Mouse (Mus musculus) 416B (cell line): ENCODE measurements around the gene Lrrc56.

Experiments used
- DNase-seq: peaks from one replicate; pipeline ENCODE4 v3.0.0; 2011; ENCODE audit warnings: low read depth

Lrrc56 gene

GRCm38 (mm10) chr7:141192776-141193347 lies 1.1 kb upstream of the Lrrc56 start:
- peak; percentile 28 for DNase-seq

DNA sequence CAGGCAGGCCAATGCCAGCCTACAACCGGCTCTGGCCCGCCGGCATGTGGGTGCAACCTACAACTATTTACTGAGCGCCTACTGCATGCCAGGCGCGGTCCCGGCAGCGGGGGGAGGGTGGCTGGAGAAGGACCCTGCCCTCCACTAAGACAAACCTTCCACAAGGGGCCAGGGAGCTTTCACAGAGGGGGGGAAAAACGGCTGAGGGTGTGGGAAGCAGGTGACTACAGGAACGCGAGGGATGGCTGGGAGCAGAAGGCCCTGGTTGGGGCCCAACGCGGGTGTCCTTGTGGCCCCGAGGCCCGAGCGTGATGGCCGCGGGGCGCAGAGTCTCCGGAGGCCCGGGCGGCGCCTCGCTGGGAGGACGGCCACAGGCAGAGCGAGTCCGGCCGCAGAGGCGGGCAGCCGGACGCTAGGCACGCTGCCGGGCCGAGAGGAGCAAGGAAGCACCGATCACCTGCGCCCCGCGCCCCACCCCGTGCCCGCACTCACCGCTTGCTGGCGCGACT lies 555 bp upstream of the Lrrc56 start:
- peak; percentile 36 for DNase-seq

GRCm38 (mm10) chr7:141194409-141194808 lies 452 bp downstream of the Lrrc56 start:
- DNase-seq, result no peak

- peak; percentile 88 for DNase-seq
Measured at GRCm38 (mm10) chr7:141194830-141195229, 873 bp downstream of the Lrrc56 start.

DNA sequence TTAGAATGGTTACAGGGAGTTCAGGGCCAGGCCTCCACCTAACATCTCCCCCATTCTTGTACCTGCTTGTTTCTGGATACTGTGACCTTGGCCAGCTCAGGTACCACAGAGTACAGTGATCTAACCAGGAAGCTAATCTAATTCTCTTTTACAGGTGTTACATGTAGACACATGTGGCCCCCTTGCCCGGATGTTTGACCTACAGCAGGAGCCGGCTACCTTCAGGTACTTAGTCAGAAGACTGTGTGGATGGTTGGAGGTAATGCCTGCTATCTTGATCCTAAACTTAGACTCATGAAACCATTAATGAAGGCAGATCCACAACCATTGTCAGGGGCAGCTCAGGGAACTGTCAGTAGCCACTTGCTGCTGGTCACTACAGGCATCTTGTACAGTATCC lies 1.8 kb downstream of the Lrrc56 start:
- no peak for DNase-seq

- no peak for DNase-seq
Measured at GRCm38 (mm10) chr7:141196619-141197282, 2.8 kb downstream of the Lrrc56 start.

- no peak for DNase-seq
Measured at GRCm38 (mm10) chr7:141198121-141198520, 4.2 kb downstream of the Lrrc56 start.

DNA sequence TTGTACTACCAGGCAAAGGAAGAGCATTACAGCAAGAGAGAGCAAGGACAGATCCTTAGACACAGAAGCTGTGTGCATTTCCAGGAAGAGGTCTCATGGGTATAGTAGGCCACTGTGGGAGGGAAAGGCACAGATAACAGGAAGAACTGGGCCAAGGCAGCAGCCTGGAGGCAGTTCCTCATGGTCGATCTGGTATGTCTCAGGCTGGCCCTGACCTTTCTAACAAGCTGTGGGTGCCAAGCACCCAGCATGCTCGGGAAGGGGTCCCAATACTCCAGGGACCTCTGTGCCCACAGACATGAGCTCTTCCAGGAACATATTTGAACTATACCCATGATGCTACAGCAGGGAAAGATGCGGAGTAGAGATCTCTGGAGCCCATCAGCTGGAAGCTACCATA lies 10.6 kb downstream of the Lrrc56 start:
- DNase-seq, result no peak

DNA sequence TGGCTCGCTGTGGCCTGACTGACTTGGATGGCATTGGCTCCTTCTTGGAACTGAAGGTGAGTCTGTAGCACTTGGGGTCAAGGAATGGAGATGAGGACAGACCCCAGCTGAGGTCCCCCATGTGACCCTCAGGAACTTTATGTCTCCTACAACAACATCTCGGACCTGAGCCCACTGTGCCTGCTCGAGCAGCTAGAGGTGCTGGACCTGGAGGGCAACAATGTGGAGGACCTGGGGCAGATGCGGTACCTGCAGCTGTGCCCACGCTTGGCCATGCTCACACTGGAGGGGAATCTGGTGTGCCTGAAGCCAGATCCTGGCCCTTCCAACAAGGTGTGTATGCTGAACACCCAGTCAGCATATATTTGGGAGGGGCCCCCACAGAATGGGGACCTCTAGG lies 11.5 kb downstream of the Lrrc56 start:
- DNase-seq, result no peak

DNA sequence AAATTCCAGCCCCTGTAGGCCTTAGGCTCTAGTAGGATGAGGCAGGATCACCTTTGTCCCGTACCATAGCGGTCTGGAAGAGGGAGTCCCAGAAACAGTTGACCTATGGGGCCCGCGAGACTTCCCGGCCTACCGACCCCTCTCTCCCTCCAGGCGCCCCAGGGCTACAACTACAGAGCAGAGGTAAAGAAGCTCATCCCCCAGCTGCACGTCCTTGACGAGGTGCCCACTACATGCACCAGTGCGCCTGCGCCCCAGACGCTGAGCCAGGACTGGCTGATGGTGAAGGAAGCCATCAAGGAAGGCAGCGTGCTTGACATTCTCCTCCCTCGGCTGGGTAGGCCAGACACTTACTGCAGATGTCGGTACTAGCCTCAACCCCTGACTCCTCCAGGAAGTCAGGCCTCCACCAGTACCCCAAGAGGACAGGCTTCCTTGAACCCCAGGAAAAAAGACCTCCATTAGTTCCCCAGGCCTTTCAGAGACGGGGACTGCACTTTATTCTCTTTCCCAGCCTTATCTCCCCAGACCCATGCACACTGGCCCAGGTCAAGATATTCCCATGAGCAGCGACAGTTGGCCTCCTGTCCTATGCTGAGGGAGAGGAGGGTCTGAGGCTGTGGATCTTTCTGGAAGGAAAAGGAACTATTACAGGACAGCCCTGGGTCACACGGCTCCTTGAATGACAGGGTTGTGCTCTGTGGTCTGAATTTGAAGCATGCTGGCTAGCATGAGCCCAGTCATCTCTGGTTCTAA lies 12.4 kb downstream of the Lrrc56 start:
- DNase-seq, result no peak

- DNase-seq, result no peak
Measured at GRCm38 (mm10) chr7:141209526-141209925, 15.6 kb downstream of the Lrrc56 start.

DNA sequence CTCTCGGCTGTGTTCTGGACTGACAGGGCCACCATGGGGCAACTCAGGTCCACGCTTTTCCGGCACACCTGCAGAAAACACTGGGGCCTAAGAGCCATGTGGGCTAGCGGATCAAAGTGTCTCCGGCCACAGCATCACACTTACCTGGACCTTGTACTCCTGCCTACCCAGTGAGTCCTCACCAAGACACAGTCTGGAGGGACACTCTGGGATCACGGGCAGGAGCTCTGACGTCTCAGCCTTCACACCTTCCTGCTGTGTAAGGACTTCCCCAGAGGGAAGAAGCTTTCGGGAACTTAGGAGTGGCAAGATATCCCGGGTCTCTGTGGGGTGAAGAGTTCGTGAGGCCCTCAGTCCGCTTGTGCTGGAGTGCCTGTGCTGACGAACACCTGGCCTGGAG lies 16.2 kb downstream of the Lrrc56 start:
- no peak for DNase-seq

- DNase-seq, result no peak
Measured at GRCm38 (mm10) chr7:141210606-141211131, 16.7 kb downstream of the Lrrc56 start.

DNA sequence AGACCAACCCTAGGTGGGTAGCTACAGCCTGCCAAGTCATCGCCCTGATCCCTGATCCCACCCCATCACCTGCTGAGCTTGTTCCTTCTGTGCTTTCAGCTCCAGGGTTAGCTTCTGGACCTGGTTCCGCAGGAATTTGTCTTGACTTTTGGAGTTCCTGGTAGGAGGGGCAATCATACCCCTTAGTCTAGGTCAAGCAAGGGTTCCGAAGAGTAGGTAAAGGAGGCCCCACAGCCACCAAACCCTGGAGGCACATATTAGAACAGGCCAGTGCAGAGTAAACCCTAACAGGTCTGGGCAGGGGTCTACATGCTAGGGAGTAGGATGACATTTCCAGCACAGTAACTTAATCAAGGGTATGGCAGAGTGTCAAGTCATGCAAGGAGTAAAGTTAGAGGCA lies 19.2 kb downstream of the Lrrc56 start:
- no peak for DNase-seq

- no peak for DNase-seq
Measured at GRCm38 (mm10) chr7:141213605-141214235, 19.8 kb downstream of the Lrrc56 start, which contains the start of gene Lmntd2. Gene Lmntd2 (minus strand): TSS chr7:141214080.

DNA sequence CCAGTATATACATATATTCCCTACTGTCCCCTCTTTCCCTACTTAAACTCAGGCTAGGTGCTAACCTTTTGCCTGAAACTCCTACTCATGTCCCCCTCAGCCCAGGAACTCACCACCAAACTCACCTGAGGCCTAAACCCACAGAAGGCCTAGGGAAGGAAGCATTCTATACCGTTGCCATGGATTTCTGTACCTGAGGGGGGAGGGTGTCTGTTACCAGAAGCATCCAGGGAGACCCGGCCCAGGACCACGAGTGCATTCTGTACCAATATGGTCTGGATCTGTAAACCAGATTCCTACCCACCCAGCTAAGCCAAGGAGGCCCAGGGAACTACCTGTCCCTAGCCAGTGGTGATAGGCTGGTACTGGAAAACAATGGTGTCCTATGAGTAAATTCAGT lies 20.4 kb downstream of the Lrrc56 start:
- DNase-seq, result no peak

DNA sequence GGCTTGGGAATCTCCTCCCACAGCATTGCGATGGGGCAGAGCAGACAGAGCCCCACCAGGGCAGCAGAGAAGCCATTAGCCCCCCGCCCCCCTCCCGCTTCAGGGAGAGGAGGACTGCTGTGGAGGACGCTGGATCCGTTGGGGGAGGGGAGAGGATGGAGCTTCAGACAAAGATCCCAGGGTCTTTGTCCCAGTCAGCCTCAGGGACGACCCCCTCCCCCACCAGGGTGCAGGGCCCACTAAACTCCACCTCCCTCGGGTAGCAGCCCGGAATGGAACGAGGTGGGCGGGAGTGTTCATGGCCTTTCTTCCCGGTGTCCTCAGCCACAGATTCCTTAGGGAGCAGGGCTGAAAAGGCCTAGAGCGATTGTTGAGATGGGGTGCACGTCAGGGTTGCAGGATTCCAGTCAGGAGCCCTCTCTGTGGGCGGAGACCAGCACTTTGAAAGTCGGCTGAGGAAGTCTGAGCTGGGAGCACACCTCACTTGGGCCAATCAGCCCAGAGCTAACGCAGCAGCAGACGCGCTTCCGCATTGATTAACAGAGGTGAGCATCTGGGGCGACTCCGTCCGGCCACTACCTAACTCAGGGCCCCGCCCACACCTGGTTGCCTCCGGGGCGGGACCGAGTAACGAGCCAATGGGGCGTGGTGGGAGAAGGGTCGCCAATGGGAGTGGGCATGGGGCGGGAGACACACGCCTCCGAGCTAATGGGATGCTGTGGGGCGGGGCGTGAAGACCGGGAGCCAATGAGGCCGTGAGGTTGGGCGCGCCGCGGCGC lies 21.3 kb downstream of the Lrrc56 start, which contains the start of gene Rassf7:
Gene Rassf7 (plus strand): TSS at position 760 of the 779 bp plus-strand sequence.
- peak; percentile 95 for DNase-seq

DNA sequence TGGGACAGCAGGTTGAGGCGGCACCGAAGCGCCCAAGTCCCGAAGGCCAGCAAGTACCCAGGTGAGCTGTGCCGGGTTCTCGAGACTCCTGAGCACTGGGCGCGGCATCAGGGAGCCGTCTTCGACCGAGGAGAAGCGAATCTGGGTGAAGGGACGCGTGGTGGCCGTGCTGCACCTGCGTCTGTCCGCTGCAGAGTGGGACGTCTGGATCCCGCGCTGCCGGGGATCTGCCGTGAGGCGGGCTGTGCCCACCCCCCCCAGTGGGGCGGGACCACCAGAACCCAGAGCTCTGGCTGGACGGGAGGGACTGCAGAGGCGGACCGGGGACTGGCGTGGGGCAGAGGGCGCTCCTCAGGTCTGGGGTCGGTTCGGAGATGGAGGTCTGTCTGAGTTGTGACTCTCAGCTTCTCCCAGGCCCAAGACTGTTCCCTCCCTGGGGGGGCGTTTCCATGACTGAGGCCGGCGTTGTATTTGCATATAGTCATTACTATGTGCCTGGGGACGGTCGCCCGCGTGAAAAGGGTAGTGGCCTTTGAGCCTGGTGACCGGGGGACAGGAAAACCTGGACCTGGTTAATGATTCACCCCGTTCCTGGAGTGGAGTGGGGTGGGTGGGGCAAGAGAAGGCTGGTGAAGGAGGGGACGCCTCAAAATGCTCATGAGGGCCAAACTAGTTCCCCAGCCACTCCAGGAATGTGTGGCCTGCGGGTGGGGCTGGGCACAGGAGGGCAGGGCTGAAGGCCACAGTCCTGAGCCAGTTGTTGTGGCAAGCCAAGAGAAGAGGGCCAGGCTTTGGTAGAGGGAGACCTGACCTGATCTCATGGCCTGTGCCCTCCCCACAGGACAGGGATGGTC lies 22.1 kb downstream of the Lrrc56 start:
- peak; percentile 90 for DNase-seq

- DNase-seq, result no peak
Measured at GRCm38 (mm10) chr7:141216894-141217293, 22.9 kb downstream of the Lrrc56 start.

DNA sequence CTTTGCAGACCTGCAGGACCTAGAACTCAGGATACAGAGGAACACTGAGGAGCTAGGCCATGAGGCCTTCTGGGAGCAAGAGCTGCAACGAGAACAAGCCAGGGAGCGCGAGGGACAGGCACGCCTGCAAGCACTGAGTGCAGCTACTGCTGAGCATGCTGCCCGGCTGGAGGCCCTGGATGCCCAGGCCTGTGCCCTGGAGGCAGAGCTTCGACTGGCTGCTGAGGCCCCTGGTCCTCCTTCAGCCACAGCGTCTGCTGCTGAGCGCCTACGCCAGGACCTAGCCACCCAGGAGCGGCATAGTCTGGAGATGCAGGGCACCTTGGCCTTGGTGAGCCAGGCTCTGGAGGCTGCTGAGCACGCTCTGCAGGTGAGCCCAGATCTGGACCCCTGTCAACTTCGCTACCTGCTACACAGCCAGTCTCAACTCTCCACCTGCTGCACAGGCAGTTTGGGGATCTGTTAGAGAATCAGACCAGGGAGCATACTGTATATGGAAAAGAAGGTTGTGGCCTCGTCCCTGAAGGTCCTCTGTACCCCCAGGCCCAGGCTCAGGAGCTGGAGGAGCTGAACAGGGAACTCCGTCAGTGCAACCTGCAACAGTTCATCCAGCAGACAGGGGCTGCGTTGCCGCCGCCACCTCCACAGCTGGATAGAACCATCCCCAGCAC lies 23.5 kb downstream of the Lrrc56 start:
- DNase-seq, result no peak
